Mouse (Mus musculus): Measurements from ENCODE around the gene Mdm2. TPM values are rescaled to one million over a fixed set of nuclear protein-coding genes. Genes with fewer than 3 reads are reported as not detected.
"Not testable (repeated sequence)": the region's sequence is repeated elsewhere in the genome, so short reads cannot be mapped to it uniquely, and the experiment has no call there.

The Mdm2 gene
- polyA plus RNA-seq, 1 experiment from 2014 or later: 71.1 TPM

- no peak for ATAC-seq
- Histone ChIP-seq H3K4me3 (replicated peaks; ENCODE audit: low read length) (no peak overlapping the region), H3K36me3 (ENCODE audit: control insufficient read depth, insufficient read depth) (peaks cover 20% of the 10 kb centered on the region), H3K27ac (ENCODE audit: low read length) (no peak overlapping the region), H3K27me3 (replicated peaks; ENCODE audit: control insufficient read depth, insufficient read depth, low read length) (no peaks in the 10 kb centered on the region), H3K4me2 (ENCODE audit: low read length) (no peak overlapping the region), H3K4me1 (replicated peaks; ENCODE audit: control insufficient read depth, insufficient read depth, low read length) (no peaks in the 10 kb centered on the region), H3K9me3 (ENCODE audit: control insufficient read depth, low read length) (no peaks in the 10 kb centered on the region), H3K9ac (replicated peaks; ENCODE audit: low read depth, low read length) (no peak overlapping the region)
- WGBS: 95% methylated on average over 5 of the region's 5 CpGs
These were observed 26.0 kb upstream of the Mdm2 start for GRCm38 (mm10) chr10:117736573-117736972.

- H3K4me3 ChIP-seq (replicated peaks; ENCODE audit: low read length); ATAC-seq; H3K9me3 ChIP-seq (ENCODE audit: control insufficient read depth, low read length); H3K4me2 ChIP-seq (ENCODE audit: low read length); H3K4me1 ChIP-seq (replicated peaks; ENCODE audit: control insufficient read depth, insufficient read depth, low read length); H3K9ac ChIP-seq (replicated peaks; ENCODE audit: low read depth, low read length); H3K27ac ChIP-seq (ENCODE audit: low read length); H3K27me3 ChIP-seq (replicated peaks; ENCODE audit: control insufficient read depth, insufficient read depth, low read length): not testable (repeated sequence)
- peaks cover 20% of the 10 kb centered on the region for H3K36me3 ChIP-seq (ENCODE audit: control insufficient read depth, insufficient read depth)
- 91% methylated on average over 11 of the region's 12 CpGs for WGBS
These were observed 24.8 kb upstream of the Mdm2 start for GRCm38 (mm10) chr10:117735396-117735795.

- not testable (repeated sequence) for H3K27ac ChIP-seq (ENCODE audit: low read length); H3K4me1 ChIP-seq (replicated peaks; ENCODE audit: control insufficient read depth, insufficient read depth, low read length); H3K4me2 ChIP-seq (ENCODE audit: low read length); ATAC-seq; H3K9me3 ChIP-seq (ENCODE audit: control insufficient read depth, low read length); H3K27me3 ChIP-seq (replicated peaks; ENCODE audit: control insufficient read depth, insufficient read depth, low read length); H3K9ac ChIP-seq (replicated peaks; ENCODE audit: low read depth, low read length); H3K4me3 ChIP-seq (replicated peaks; ENCODE audit: low read length)
- 84% methylated on average over 9 of the region's 10 CpGs for WGBS
- peaks cover 13% of the 10 kb centered on the region; the same call in 1 of the 2 replicates for H3K36me3 ChIP-seq (ENCODE audit: control insufficient read depth, insufficient read depth)
These were observed 23.7 kb upstream of the Mdm2 start for GRCm38 (mm10) chr10:117734104-117734852.

- not testable (repeated sequence) for H3K27ac ChIP-seq (ENCODE audit: low read length); H3K4me3 ChIP-seq (replicated peaks; ENCODE audit: low read length); H3K4me1 ChIP-seq (replicated peaks; ENCODE audit: control insufficient read depth, insufficient read depth, low read length); H3K27me3 ChIP-seq (replicated peaks; ENCODE audit: control insufficient read depth, insufficient read depth, low read length); ATAC-seq; H3K36me3 ChIP-seq (ENCODE audit: control insufficient read depth, insufficient read depth); H3K4me2 ChIP-seq (ENCODE audit: low read length); H3K9me3 ChIP-seq (ENCODE audit: control insufficient read depth, low read length); H3K9ac ChIP-seq (replicated peaks; ENCODE audit: low read depth, low read length)
- WGBS: 95% methylated on average over 8 of the region's 8 CpGs
These were observed 23.1 kb upstream of the Mdm2 start for GRCm38 (mm10) chr10:117733626-117734025.

GRCm38 (mm10) chr10:117732962-117733592 lies 22.5 kb upstream of the Mdm2 start:
- Histone ChIP-seq H3K4me3 (replicated peaks; ENCODE audit: low read length) (no peak overlapping the region), H3K27me3 (replicated peaks; ENCODE audit: control insufficient read depth, insufficient read depth, low read length) (no peaks in the 10 kb centered on the region), H3K4me1 (replicated peaks; ENCODE audit: control insufficient read depth, insufficient read depth, low read length) (no peaks in the 10 kb centered on the region), H3K27ac (ENCODE audit: low read length) (no peak overlapping the region), H3K4me2 (ENCODE audit: low read length) (no peak overlapping the region), H3K9me3 (ENCODE audit: control insufficient read depth, low read length) (no peaks in the 10 kb centered on the region), H3K36me3 (ENCODE audit: control insufficient read depth, insufficient read depth) (peaks cover 5% of the 10 kb centered on the region; the same call in 1 of the 2 replicates), H3K9ac (replicated peaks; ENCODE audit: low read depth, low read length) (no peak overlapping the region)
- WGBS: 88% methylated on average over 14 of the region's 14 CpGs
- no peak for ATAC-seq

GRCm38 (mm10) chr10:117732184-117732583 lies 21.6 kb upstream of the Mdm2 start:
- ATAC-seq: no peak
- Histone ChIP-seq H3K4me3 (replicated peaks; ENCODE audit: low read length) (no peak overlapping the region), H3K4me1 (replicated peaks; ENCODE audit: control insufficient read depth, insufficient read depth, low read length) (no peaks in the 10 kb centered on the region), H3K4me2 (ENCODE audit: low read length) (no peak overlapping the region), H3K36me3 (ENCODE audit: control insufficient read depth, insufficient read depth) (peaks cover 3% of the 10 kb centered on the region; the same call in 1 of the 2 replicates), H3K9me3 (ENCODE audit: control insufficient read depth, low read length) (no peaks in the 10 kb centered on the region), H3K27ac (ENCODE audit: low read length) (no peak overlapping the region), H3K9ac (replicated peaks; ENCODE audit: low read depth, low read length) (no peak overlapping the region), H3K27me3 (replicated peaks; ENCODE audit: control insufficient read depth, insufficient read depth, low read length) (no peaks in the 10 kb centered on the region)
- 88% methylated on average over 5 of the region's 5 CpGs for WGBS

GRCm38 (mm10) chr10:117731244-117732101 lies 20.9 kb upstream of the Mdm2 start:
- no peak for ATAC-seq
- H3K36me3 ChIP-seq (ENCODE audit: control insufficient read depth, insufficient read depth): peaks cover 3% of the 10 kb centered on the region; the same call in 1 of the 2 replicates
- H3K27ac ChIP-seq (ENCODE audit: low read length): no peak overlapping the region
- no peaks in the 10 kb centered on the region for H3K27me3 ChIP-seq (replicated peaks; ENCODE audit: control insufficient read depth, insufficient read depth, low read length)
- H3K4me1 ChIP-seq (replicated peaks; ENCODE audit: control insufficient read depth, insufficient read depth, low read length): no peaks in the 10 kb centered on the region
- H3K9ac ChIP-seq (replicated peaks; ENCODE audit: low read depth, low read length): no peak overlapping the region
- no peaks in the 10 kb centered on the region for H3K9me3 ChIP-seq (ENCODE audit: control insufficient read depth, low read length)
- no peak overlapping the region for H3K4me3 ChIP-seq (replicated peaks; ENCODE audit: low read length)
- 61% methylated on average over 14 of the region's 15 CpGs for WGBS
- H3K4me2 ChIP-seq (ENCODE audit: low read length): no peak overlapping the region

- H3K4me3 ChIP-seq (replicated peaks; ENCODE audit: low read length): no peak overlapping the region
- no peaks in the 10 kb centered on the region for H3K9me3 ChIP-seq (ENCODE audit: control insufficient read depth, low read length)
- no peak for ATAC-seq
- no peaks in the 10 kb centered on the region for H3K4me1 ChIP-seq (replicated peaks; ENCODE audit: control insufficient read depth, insufficient read depth, low read length)
- no peak overlapping the region for H3K4me2 ChIP-seq (ENCODE audit: low read length)
- 96% methylated on average over 12 of the region's 12 CpGs for WGBS
- no peak overlapping the region for H3K9ac ChIP-seq (replicated peaks; ENCODE audit: low read depth, low read length)
- H3K36me3 ChIP-seq (ENCODE audit: control insufficient read depth, insufficient read depth): no peaks in the 10 kb centered on the region; the same call in 1 of the 2 replicates
- H3K27ac ChIP-seq (ENCODE audit: low read length): no peak overlapping the region
- no peaks in the 10 kb centered on the region for H3K27me3 ChIP-seq (replicated peaks; ENCODE audit: control insufficient read depth, insufficient read depth, low read length)
These were observed 20.2 kb upstream of the Mdm2 start for GRCm38 (mm10) chr10:117730637-117731203.

- Histone ChIP-seq H3K27me3 (replicated peaks; ENCODE audit: control insufficient read depth, insufficient read depth, low read length) (no peaks in the 10 kb centered on the region), H3K4me1 (replicated peaks; ENCODE audit: control insufficient read depth, insufficient read depth, low read length) (no peaks in the 10 kb centered on the region), H3K36me3 (ENCODE audit: control insufficient read depth, insufficient read depth) (no peaks in the 10 kb centered on the region; the same call in 1 of the 2 replicates), H3K9ac (replicated peaks; ENCODE audit: low read depth, low read length) (no peak overlapping the region), H3K4me2 (ENCODE audit: low read length) (no peak overlapping the region), H3K9me3 (ENCODE audit: control insufficient read depth, low read length) (no peaks in the 10 kb centered on the region), H3K27ac (ENCODE audit: low read length) (no peak overlapping the region), H3K4me3 (replicated peaks; ENCODE audit: low read length) (no peak overlapping the region)
- no peak for ATAC-seq
- 96% methylated on average over 7 of the region's 7 CpGs for WGBS
These were observed 19.6 kb upstream of the Mdm2 start for GRCm38 (mm10) chr10:117730140-117730539.
